Mouse (Mus musculus) lung, adult 10 weeks (tissue): Measurements from ENCODE around the gene Akap5. TPM values are rescaled to one million over a fixed set of nuclear protein-coding genes. Genes with fewer than 3 reads are reported as not detected.

Experiments
- polyA plus RNA-seq: library from polyadenylated mRNA; stranded (reverse); fragments of 350-450 nt; fragmentation: Illumina TruSeq; extraction: RNeasy Lipid Tissue Mini Kit (QIAGEN cat#74804); gene quantifications from one replicate; pipeline ENCODE4 v1.2.3, GENCODE M21; 2014; ENCODE audit warnings: low read depth, low replicate concordance; ENCODE audit not compliant: insufficient read depth

Gene Akap5
- polyA plus RNA-seq, result 60.0 TPM

GRCm38 (mm10) chr12:76324679-76325431, at the start of gene Akap5:
Akap5 (plus strand) TSS chr12:76324891.

GRCm38 (mm10) chr12:76369206-76369977, 44.7 kb downstream of the Akap5 start, which contains the start of gene Zbtb25:
Zbtb25 (minus strand) TSS chr12:76369602.

GRCm38 (mm10) chr12:76369978-76370830, 45.5 kb downstream of the Akap5 start, which contains the start of gene Zbtb1:
Zbtb1 (plus strand) TSS chr12:76370266.

Other genes with a start within 250 kb of the Akap5 start
- gene Esr2, start 147.6 kb upstream of the Akap5 start, polyA plus RNA-seq, result 1.2 TPM
- not detected for gene Tex21, start 78.1 kb upstream of the Akap5 start, polyA plus RNA-seq
- 106 TPM for gene Mthfd1, start 69.6 kb upstream of the Akap5 start, polyA plus RNA-seq
- gene Zbtb25, start 44.7 kb downstream of the Akap5 start, polyA plus RNA-seq, result 4.1 TPM
- gene Zbtb1, start 45.4 kb downstream of the Akap5 start, polyA plus RNA-seq, result 2.5 TPM
- gene Hspa2, start 79.3 kb downstream of the Akap5 start, polyA plus RNA-seq, result 9.7 TPM
- gene Ppp1r36, start 92.6 kb downstream of the Akap5 start, polyA plus RNA-seq, result 7.8 TPM
- 6.8 TPM for gene Plekhg3, start 206.0 kb downstream of the Akap5 start, polyA plus RNA-seq